Mouse (Mus musculus) lung, postnatal 10 days (tissue): ENCODE measurements at regions not wholly inside any gene's neighbourhood (a gene's known extent, or its start where the extent isn't known, plus 50 kb on each side); places are given as distances from the start of the nearest gene placed in this dataset.

ENCODE experiments used
- DNase-seq: peaks from one replicate; pipeline ENCODE4 v3.0.0; 2021

DNA sequence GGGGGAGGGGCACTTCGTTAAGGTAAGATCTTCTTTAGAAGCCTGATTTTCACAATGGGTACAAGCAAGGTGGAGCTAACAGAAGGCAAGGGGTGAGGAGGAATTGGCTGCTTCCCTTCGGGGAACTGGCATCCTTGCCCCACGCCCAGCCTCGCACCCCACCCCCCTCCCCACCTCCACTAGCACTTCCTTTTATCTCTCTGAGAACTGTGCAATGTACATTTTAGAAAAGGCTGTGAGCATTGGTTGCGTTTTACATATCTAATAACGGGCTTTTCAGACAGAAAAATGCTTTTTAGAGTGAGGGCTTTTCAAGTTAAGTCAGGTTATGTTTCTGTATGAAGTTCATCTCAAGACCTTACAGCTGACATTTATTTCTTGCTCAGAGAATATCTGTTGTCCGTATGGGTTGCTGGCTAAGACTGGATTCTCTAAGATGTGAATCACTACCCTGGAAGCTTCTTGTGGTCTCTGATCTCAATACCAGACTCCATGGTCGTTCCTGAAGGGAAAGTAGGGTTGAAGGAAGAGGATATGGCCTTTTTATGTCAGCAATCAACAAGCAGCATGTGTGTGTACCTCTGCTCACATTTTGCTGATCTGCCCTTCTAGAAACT is 199.1 kb downstream of the Klf6 start:
- DNase-seq: no peak

GRCm38 (mm10) chr13:6062305-6062704 is 201.0 kb downstream of the Klf6 start:
- DNase-seq: no peak

GRCm38 (mm10) chr13:6062729-6063386 is 201.6 kb downstream of the Klf6 start:
- DNase-seq: no peak

DNA sequence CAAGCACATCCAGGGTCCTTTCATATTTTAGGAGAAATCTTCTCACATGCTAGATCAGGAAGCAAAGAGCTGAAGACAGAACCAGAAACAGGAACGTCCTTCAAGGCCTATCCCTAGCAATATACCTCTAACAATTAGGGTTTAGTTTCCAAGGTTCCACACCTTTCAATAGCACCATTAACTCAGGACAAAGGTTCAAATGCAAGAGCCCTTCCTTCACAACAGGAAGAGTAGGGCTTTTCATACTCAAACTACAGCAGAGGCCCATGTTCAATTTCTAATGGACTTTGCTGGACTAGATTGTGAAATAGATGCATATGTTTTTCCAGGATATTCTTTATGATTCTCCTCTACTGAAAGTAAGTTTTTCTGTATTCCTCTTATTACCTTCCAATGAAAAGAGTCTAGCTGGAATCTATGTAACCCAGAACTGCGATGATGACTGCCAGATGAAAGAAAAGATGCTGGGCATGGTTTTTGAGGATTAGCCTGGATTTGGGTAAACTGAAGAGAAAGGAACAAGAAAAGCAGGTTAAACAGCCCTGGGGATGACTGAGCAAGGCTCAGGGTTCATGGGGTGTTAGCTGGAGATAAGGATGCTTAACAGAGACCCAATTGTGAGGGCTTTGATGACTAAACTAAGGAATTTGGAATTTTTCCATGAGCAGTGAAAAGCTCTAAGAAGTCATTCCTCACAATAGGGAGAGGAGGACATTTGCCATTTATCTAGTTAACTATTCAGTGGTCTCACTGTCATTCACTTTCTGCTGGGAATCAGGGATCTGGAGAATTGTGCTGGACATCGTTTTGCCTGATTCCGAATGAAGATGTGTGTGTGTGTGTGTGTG is 215.9 kb downstream of the Klf6 start:
- no peak for DNase-seq

GRCm38 (mm10) chr13:6085891-6086290 is 224.6 kb downstream of the Klf6 start:
- DNase-seq: no peak

DNA sequence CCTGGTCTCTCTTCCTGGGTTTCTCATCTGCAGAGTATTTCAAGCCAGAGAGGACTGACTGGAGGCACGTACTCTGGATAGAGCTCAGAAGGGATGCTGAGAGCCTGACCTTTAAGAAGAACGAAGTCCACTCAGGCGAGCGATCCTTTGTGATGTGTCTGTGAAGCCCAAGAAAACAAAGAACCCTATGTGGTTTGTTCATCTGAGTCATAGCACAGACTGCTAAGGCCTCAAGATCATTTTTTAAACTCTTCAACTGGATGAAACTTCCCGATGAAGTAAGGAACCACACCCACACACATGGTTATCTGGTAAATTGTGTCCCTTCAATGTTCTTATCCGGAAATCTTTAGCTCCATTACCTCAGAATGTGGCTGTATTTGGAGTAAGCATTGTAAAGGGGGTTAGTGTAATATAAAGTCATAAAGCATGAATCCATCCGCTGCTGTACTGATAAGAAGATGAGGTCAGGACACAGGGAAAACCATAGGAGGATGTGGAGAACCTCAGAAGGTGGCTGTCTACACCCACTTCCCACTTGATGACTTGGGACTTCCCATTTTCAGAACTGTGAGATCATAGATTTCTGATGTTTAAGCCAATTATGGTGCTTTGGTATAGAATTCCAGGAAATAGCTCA is 247.9 kb downstream of the Klf6 start:
- no peak for DNase-seq

DNA sequence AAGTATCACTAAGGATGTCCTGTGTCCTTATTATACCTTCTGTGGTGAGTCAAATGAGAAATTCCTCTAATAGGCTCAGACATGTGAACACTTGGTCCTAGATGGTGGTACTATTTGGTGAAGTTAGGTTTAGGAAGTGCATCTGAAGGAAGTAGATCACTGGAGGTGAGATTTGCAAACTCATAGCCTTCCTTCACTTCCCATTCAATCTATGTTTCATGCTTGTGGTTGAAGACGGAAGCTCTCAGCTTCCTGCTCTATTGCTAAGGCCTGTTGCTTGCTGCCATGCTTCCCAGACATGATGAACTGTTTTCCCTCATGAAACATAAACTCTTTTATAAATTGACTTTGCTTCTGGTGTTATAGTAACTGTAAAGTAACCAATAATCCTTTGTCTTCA is 258.4 kb downstream of the Klf6 start:
- DNase-seq: no peak

DNA sequence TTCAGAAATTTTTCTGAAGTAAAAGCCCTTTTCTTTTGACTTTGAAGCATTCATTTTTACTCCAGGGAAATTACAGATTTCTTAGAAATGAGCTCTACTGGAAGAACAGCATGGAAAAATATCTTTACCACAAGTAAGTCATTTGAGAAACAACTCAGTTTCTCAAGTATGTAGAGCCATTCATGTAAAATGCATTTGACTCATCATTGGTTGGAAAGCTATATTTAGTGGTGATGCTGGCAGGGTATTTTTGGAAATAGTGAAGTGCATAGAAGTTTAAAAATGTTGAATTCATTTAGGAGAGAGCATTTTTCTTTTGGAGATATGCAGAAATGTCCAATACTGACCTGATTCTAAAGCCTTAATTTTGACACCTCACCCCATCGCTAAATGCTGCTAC is 266.0 kb downstream of the Klf6 start:
- no peak for DNase-seq

DNA sequence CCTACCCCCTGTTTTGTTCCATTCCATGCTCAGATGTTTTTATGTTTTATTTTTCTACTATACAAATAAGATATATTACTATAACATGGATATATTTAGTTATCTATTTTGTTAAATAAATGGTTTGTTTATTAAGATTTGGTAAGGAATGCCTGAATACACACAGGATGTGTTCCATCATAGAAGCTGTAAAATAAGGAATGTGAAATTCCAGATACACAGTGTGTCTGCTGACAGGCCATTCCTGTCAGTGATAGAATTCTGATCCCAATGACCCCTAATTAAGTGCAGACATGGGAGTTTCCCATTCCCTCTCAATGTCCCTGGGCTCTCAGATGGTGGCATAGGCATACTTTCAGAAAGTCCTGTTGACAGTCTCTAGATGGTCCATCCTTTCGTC is 267.6 kb downstream of the Klf6 start:
- DNase-seq: no peak

- no peak for DNase-seq
Observed at GRCm38 (mm10) chr13:6131363-6131762, 270.1 kb downstream of the Klf6 start.

- DNase-seq: no peak
Observed at GRCm38 (mm10) chr13:6137170-6137569, 275.9 kb downstream of the Klf6 start.

DNA sequence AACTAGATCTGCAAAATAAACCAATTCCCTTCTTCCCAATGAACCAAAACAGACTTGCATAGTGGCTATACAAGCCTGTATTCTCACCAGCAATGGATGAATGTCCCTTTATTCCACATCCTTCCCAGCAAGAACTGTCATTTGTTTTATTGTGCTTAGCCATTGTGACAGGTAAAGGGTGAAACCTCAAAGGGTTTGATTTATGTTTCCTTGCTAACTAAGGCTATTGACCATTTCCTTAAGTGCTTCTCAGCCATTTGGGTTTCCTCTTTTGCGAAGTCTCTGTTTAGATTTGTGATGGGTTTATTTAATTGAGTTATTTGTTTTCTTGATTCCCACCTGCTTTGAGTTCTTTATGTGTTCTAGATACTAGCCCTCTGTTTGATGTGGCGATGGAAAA is 281.5 kb downstream of the Klf6 start:
- no peak for DNase-seq

DNA sequence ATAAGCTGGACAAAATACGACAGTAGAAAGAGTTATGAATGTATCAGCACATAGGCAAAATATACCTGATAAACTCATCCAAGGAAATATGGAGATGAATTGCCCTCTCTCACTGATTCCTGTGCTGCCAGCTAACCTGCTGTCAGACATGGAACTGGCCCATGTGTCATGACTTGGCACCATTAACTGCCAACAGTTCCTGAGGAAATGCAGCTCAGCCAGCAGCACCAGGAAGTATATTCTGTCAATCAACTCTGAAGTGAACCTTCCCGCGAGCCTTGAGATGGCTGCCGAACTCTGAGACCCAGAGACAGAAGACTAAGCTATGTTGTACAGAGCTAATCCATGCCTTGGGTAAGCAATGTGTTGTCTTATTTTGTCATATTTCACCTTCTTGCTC is 292.4 kb downstream of the Klf6 start:
- DNase-seq: peak; percentile 14

GRCm38 (mm10) chr13:6156191-6156590 is 294.9 kb downstream of the Klf6 start:
- no peak for DNase-seq

DNA sequence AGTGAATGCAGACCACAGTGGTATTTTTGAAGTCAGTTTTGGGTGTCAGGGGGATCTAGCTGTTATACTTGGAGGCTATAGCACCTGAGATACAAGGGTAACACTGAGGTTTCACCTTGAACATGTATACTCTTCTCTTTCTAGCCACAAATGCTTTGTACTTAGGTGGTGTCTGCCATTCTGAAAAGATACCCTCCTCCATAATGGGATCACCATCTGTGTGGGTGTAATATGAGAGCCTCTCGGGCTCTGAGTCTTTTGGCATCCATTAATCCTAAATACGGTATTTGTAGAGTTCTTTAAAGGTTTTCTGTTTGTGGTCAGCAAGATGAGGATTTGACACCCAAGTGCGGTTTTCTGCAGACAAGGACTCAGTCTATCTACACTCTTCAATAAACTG is 295.7 kb downstream of the Klf6 start:
- DNase-seq: no peak

DNA sequence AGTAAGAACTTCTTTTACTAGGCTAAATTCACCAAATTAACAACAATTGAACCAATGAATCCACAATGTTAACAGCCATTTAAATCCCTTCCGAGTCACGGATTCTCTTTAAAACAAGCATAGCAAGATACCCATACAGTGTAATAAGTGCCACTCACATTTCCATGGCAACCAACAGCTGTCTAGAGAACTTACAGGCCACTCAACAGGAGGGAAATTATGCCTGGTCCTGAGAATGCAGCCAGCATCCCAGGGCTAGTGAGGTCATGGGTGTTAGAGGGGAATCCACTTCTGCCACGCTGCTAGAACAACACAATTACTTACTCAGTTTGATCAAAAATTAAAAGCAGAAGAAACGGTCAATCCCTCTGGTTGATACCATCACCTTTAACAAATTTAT is 296.7 kb downstream of the Klf6 start:
- DNase-seq: no peak

DNA sequence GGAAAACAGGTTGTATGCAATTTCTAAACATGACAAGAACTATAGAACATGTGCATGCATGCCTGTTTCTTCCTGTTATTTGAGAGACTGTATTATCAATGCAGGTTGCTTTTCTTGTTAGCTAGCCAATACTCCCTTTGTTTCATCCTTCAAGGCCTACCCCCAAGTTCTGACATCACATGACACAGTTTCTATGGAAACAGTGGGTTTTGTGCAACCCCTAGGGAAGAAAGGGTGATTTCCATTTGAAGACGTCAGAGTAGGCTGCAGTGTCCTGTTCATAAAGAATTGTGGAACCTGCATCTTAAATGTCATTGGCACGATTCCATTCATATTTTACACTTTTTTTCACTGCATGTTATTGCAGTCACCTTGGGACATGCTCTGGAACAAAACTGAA is 298.1 kb downstream of the Klf6 start:
- no peak for DNase-seq

GRCm38 (mm10) chr13:6165916-6166315 is 304.6 kb downstream of the Klf6 start:
- no peak for DNase-seq

DNA sequence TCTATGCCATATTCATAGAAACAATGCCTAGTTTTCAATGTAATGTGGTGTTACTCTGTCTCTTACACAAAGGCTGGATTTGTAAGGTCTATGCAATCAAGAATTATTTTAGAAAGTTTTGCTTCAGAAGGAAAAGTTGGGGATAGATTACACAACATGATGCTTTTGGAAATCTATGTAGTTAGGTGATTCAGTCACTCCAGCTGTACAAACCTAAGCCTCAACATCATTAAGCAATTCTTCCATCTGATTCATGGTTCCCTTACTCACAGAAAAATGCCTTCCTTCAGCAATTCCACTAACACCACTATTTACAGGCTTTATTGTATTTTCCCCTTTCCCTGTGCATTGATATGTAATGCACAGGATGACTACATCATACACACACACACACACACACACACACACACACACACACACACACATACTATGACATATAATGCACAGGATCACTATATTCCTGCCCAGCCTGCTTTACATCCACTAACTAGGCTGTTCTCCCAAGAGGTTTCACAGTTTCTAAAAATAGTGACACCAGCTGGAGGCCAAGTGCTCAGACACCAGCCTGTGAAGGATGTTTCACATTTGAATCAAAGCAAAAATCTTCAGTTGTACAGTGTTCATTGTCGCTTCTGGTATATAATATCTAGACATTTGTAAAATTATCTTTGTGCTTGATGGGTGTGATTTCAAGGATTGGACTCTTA is 305.9 kb downstream of the Klf6 start:
- no peak for DNase-seq

DNA sequence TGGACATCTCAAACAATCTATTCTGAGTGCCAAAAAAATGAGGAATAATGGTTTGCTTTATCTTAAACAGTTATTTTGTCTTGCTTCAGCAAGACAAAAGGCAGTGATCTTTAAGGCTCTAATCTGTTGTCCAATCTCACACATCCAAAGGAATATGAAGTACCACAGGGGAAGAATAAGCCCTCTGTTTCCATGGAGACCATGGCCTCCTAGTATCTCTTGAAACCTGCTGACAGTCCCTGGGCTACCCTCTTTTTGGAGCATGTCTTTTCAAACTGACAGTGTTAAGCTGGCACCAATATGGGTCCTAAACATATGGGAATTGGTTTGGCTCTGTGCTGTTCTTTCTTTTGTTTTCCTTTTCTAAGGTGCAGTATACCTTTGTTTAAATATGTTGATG is 311.8 kb downstream of the Klf6 start:
- DNase-seq: no peak

DNA sequence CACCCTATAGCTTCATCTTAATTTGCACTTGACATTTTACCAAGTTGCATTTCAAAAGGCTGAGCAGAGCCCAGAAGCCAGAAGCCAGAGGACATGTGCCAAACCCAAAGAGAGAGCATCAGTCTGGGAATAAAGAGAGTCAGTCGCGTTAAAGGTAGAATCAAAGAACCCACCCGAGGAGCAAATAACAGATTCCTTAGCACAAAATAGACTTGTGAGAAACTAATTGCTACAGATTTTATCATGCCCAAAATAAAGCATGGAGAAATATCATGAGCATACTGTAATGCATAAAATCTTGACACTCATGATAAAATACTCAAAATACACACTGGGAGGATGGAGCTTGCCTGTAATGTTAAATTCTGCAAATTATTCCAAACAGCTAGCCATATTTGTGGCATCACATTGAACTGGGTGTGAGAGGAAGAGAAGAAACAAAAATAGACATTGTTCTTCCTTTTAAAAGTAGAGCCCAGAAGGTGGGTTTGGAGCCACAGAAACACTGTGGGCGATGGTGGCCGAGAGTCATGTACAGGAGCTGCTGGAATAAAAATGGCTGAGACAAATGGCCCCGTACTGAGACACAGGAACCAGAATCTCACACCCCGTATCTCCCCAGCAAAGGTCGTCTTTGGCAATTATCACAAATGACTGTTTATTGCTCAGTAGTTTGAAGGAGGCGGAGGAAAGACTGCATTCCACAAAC is 317.2 kb downstream of the Klf6 start:
- DNase-seq: no peak

GRCm38 (mm10) chr13:6189133-6189532 is 327.9 kb downstream of the Klf6 start:
- DNase-seq: no peak
